Mouse (Mus musculus) CD4-positive, CD25-positive, alpha-beta regulatory T cell, adult 4 months (primary cell): ENCODE results near the gene Dmpk. TPM values are rescaled to one million over a fixed set of nuclear protein-coding genes. Genes with fewer than 3 reads are reported as not detected.
"Not testable (repeated sequence)": the region's sequence is repeated elsewhere in the genome, so short reads cannot be mapped to it uniquely, and the experiment has no call there.

Source experiments
- ATAC-seq: one replicate; pipeline ENCODE4 v1.8.0; 2017
- polyA plus RNA-seq, 2 experiments: library from polyadenylated mRNA; unstranded; fragments of 100-300 nt; shearing (Covaris generic); gene quantifications; one replicate each; pipeline ENCODE4 v1.2.1; 2017

The Dmpk gene
- under 1 TPM in 1 of 2 experiments, not detected in 1; 0.44 TPM for polyA plus RNA-seq

- ATAC-seq: no peak
Observed at GRCm38 (mm10) chr7:19083701-19084100, at the start of gene Dmpk. Dmpk (plus strand) TSS chr7:19083849.

GRCm38 (mm10) chr7:19044616-19045015 lies 39.0 kb upstream of the Dmpk start:
- ATAC-seq: no peak

- ATAC-seq: no peak
Observed at GRCm38 (mm10) chr7:19046286-19047069, 37.2 kb upstream of the Dmpk start.

- no peak for ATAC-seq
Observed at GRCm38 (mm10) chr7:19048006-19048527, 35.6 kb upstream of the Dmpk start.

- ATAC-seq: no peak
Observed at GRCm38 (mm10) chr7:19049252-19049651, 34.4 kb upstream of the Dmpk start.

- ATAC-seq: no peak
Observed at GRCm38 (mm10) chr7:19050172-19050571, 33.5 kb upstream of the Dmpk start.

GRCm38 (mm10) chr7:19051161-19051560 lies 32.5 kb upstream of the Dmpk start:
- ATAC-seq: no peak

- ATAC-seq: no peak
Observed at GRCm38 (mm10) chr7:19052345-19053135, 31.1 kb upstream of the Dmpk start.

GRCm38 (mm10) chr7:19053136-19053532 lies 30.5 kb upstream of the Dmpk start:
- no peak for ATAC-seq

- ATAC-seq: no peak
Observed at GRCm38 (mm10) chr7:19054047-19054776, 29.4 kb upstream of the Dmpk start, which contains the start of gene Rsph6a. Rsph6a (plus strand) TSS chr7:19054690.

GRCm38 (mm10) chr7:19054777-19055076 lies 28.9 kb upstream of the Dmpk start:
- ATAC-seq: no peak

- no peak for ATAC-seq
Observed at GRCm38 (mm10) chr7:19055108-19055507, 28.5 kb upstream of the Dmpk start.

GRCm38 (mm10) chr7:19057405-19057804 lies 26.2 kb upstream of the Dmpk start:
- no peak for ATAC-seq

GRCm38 (mm10) chr7:19065896-19066295 lies 17.8 kb upstream of the Dmpk start:
- no peak for ATAC-seq

GRCm38 (mm10) chr7:19067063-19067462 lies 16.6 kb upstream of the Dmpk start:
- ATAC-seq: no peak

GRCm38 (mm10) chr7:19067935-19068334 lies 15.7 kb upstream of the Dmpk start:
- ATAC-seq: no peak

GRCm38 (mm10) chr7:19068707-19069106 lies 14.9 kb upstream of the Dmpk start:
- ATAC-seq: peak; percentile 51

GRCm38 (mm10) chr7:19069500-19069899 lies 14.1 kb upstream of the Dmpk start:
- no peak for ATAC-seq

- not testable (repeated sequence) for ATAC-seq
Observed at GRCm38 (mm10) chr7:19071024-19071423, 12.6 kb upstream of the Dmpk start.

GRCm38 (mm10) chr7:19073504-19073903 lies 10.1 kb upstream of the Dmpk start:
- no peak for ATAC-seq

GRCm38 (mm10) chr7:19074494-19074893 lies 9.2 kb upstream of the Dmpk start:
- ATAC-seq: no peak

- ATAC-seq: no peak
Observed at GRCm38 (mm10) chr7:19075231-19075630, 8.4 kb upstream of the Dmpk start.
